Mouse (Mus musculus) cerebellum, adult 2 months (tissue): ENCODE results near the gene Tnks2. TPM values are rescaled to one million over a fixed set of nuclear protein-coding genes. Genes with fewer than 3 reads are reported as not detected.
A peak's percentile ranks its signal among the peaks of the same experiment; 100 is the strongest.

Experiments
- DNase-seq, 2 experiments: peaks; one replicate each; pipeline ENCODE4 v3.0.0; 2021
- H3K27ac ChIP-seq: fragments of 200-500 bp; 2 replicates; pipeline ENCODE4 v1.5.1; 2012; ENCODE audit warnings: low read length, control low read depth, inconsistent platforms; ENCODE audit not compliant: insufficient read depth
- H3K27me3 ChIP-seq: fragments of 200-500 bp; 2 replicates; pipeline ENCODE4 v1.6.1; 2012; ENCODE audit warnings: inconsistent platforms, mild to moderate bottlenecking, low read length, moderate library complexity; ENCODE audit not compliant: control insufficient read depth, insufficient read depth
- H3K4me1 ChIP-seq: fragments of 200-500 bp; 2 replicates; pipeline ENCODE4 v1.6.1; 2011; ENCODE audit warnings: low read length; ENCODE audit not compliant: control insufficient read depth, insufficient read depth
- H3K4me3 ChIP-seq: fragments of 200-500 bp; replicated peaks from 2 replicates; pipeline ENCODE3; 2011; ENCODE audit warnings: mild to moderate bottlenecking, low read depth, low read length, control low read depth; ENCODE audit not compliant: insufficient read depth
- CTCF ChIP-seq: fragments of 200-500 bp; IDR thresholded peaks from 2 replicates; pipeline ENCODE4 v1.5.1; 2011; ENCODE audit warnings: low read depth, mild to moderate bottlenecking, control low read depth, low read length, moderate library complexity, borderline replicate concordance; ENCODE audit not compliant: insufficient read depth
- POLR2A ChIP-seq: fragments of 200-500 bp; IDR thresholded peaks from 2 replicates; pipeline ENCODE4 v1.6.1; 2011; ENCODE audit warnings: low read length, control low read depth, borderline replicate concordance; ENCODE audit not compliant: insufficient read depth
- WGBS: fragments of 180-500 bp; shearing (Covaris S2); methylation state at CpG from one replicate; pipeline ENCODE4 v1.1.7; 2018; 5-methylcytosine and 5-hydroxymethylcytosine counted together
- polyA plus RNA-seq: library from polyadenylated mRNA; depleted of rRNA; stranded (reverse); fragments of >200 nt; gene quantifications from 2 replicates; pipeline ENCODE4 v1.2.3, GENCODE M21; 2012

The Tnks2 gene
- polyA plus RNA-seq, 1 experiment: 52.8 TPM

DNA sequence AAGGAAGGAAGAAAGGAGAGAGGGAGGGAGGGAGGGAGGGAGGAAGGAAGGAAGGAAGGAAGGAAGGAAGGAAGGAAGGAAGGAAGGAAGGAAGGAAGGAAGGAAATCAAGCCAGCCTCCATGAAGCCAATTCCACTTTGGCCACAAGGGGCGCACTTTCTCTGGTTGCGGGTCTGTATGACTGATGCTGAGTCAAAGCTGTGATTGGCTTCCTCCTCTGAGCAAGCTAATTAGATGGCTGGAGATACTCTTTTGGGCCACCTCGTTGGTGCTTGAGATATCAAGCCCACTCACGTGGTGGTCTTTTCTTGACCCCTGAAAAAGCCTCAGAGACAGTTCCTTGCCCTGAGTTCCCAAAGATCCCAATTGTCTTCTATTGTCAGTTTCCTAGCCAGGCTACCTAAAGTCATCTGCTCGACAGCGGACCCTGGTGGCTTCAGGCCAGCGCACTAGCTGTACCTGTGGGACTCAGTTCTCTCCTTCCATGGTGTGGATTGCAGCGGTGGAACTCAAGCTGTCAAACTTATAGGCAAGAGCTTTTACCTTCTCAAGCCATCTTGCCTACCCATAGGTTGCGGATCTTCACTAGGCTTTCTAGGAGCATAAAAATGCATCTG is 75.8 kb downstream of the Tnks2 start:
- Histone ChIP-seq H3K4me1 (no peaks in the 10 kb centered on the region), H3K4me3 (no peak overlapping the region), H3K27me3 (no peaks in the 10 kb centered on the region; the same call in 1 of the 2 replicates), H3K27ac (no peak overlapping the region)
- peak; percentile 62 to 72 for DNase-seq
- TF ChIP-seq CTCF (peak; percentile 69), POLR2A (no peak)
- WGBS: 19% methylated on average over 9 of the region's 9 CpGs

DNA sequence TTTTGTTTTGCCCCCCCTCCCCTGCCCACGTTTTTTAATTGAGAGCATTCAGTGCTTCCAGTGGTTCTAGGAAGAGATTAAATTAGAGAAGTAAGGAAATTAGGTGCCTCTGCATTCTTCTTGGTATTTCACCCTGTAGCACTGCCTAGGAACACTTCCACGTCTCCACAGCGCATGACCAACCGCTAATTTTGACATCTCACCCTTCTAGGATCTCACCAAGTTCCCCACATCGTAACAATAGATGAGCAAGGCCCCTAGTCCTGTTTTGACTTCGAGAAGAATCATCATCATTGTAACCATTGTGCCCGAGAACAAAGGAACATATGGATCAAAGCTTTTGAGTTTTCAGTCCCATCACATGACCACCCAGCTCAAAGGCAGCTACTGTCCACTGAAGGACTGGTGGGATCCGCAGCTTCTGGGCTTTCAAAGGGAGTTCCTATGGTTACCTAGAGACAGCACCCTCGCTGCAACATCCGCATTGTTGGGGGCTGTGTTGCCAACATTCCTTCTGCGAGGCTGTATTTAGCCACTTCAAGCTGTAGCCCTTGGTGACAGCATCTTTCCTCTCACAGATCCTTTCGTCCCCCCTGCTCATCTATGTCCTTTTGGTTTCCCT is 76.5 kb downstream of the Tnks2 start:
- no peak overlapping the region for H3K27ac ChIP-seq

DNA sequence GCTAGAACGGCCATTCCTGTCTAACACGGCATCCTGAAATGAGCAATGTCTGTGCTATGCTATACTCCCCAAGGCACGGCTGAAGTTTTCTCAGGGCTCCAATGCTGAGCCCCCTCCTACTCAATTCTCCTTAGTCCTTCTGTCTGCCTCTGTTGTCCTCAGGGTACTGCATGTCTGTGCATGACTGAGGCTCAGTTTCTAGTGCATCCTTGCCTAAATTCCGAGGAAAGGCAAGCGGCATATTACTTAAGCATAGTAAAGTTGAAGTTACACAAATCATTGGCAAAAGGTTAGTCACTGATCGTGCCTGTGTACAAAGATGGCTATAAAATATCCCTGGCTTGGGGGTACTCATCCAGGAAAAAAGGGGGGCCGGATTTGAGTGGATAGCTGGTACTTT is 79.0 kb downstream of the Tnks2 start:
- Histone ChIP-seq H3K4me1 (peaks cover 3% of the 10 kb centered on the region; the same call in 1 of the 2 replicates), H3K27me3 (no peaks in the 10 kb centered on the region; the same call in 1 of the 2 replicates), H3K27ac (no peak overlapping the region), H3K4me3 (no peak overlapping the region)
- 86% methylated on average over 7 of the region's 7 CpGs for WGBS
- TF ChIP-seq CTCF (no peak), POLR2A (no peak)
- DNase-seq: no peak

More for the DNA sequence above, 76.5 kb downstream of the Tnks2 start:
- TF ChIP-seq POLR2A (no peak), CTCF (no peak)
- Histone ChIP-seq H3K27me3 (no peaks in the 10 kb centered on the region; the same call in 1 of the 2 replicates), H3K4me3 (no peak overlapping the region), H3K4me1 (no peaks in the 10 kb centered on the region)
- 23% methylated on average over 12 of the region's 12 CpGs for WGBS
- no peak for DNase-seq

DNA sequence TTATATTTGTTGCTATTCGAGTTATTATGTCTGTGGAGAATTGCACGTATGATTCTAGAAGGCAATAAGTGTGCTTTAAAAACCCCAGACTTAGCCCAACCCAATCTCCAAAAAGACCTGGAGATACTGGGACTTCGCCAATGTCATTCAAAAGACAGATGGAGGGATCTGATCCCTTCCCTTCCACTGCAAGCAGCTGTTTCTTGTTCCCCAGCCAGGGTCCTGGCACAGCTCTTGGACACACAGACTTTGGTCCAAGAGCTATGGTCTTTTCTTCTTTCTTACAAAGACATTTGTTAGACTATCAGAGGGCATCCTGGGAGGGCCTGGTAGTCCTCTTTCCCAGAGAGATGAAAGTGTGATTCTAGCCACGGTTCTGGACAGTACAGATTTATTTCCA is 82.2 kb downstream of the Tnks2 start:
- no peaks in the 10 kb centered on the region for H3K27me3 ChIP-seq
- WGBS: 30% methylated on average over 4 of the region's 4 CpGs
- no peak for TF ChIP-seq POLR2A
- no peak for TF ChIP-seq CTCF
- no peak overlapping the region for H3K27ac ChIP-seq
- no peak overlapping the region for H3K4me3 ChIP-seq
- H3K4me1 ChIP-seq: peaks cover 3% of the 10 kb centered on the region; the same call in 1 of the 2 replicates
- DNase-seq: no peak

DNA sequence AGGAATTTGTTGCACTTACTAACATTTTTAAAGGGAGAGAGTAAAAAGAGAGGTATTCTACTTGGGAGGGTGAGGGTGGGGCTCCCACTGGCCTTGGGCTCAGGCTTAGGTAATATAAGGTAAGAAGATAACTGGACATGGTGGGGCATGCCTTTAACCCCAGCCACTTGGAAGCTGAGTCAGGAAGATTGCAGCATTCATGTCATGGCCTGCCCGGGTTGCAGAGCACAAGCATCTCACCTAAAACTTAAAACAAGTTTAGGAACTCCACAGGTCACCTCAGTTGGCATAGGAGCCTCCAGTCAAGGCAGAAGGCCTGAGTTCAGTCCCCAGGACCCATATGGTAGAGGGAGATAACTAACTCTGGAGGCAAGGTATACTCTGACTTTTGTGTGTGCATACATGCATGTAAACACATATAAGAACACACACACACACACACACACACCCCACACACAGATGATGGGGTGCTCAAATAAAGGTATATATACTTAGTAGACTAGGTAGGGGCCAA is 82.9 kb downstream of the Tnks2 start:
- Histone ChIP-seq H3K4me1 (peaks cover 3% of the 10 kb centered on the region; the same call in 1 of the 2 replicates), H3K27me3 (no peaks in the 10 kb centered on the region), H3K4me3 (no peak overlapping the region), H3K27ac (no peak overlapping the region)
- WGBS: 86% methylated on average over 1 of the region's 1 CpGs
- no peak for DNase-seq
- TF ChIP-seq POLR2A (no peak), CTCF (no peak)

- peaks cover 3% of the 10 kb centered on the region; the same call in 1 of the 2 replicates for H3K4me1 ChIP-seq
- no peaks in the 10 kb centered on the region for H3K27me3 ChIP-seq
- under 1% methylated on average over 83 of the region's 85 CpGs for WGBS
- H3K4me3 ChIP-seq: peak overlapping the region; percentile 75
- peak; percentile 32; the same call in 1 of the 2 replicates for TF ChIP-seq CTCF
- TF ChIP-seq POLR2A: peak; percentile 64; the same call in 1 of the 2 replicates
- DNase-seq: peak; percentile 88 to 89
- peak overlapping the region; percentile 71 for H3K27ac ChIP-seq
These were observed 84.6 kb downstream of the Tnks2 start for GRCm38 (mm10) chr19:36918441-36919301.

GRCm38 (mm10) chr19:36919466-36919865 is 85.4 kb downstream of the Tnks2 start, which contains the start of gene Fgfbp3:
Gene Fgfbp3 (minus strand): TSS chr19:36919615.
- TF ChIP-seq POLR2A (no peak), CTCF (no peak)
- Histone ChIP-seq H3K27ac (peak within 1 kb of the TSS; percentile 71), H3K4me1 (peaks cover 3% of the 10 kb centered on the region; the same call in 1 of the 2 replicates), H3K4me3 (peak within 1 kb of the TSS; percentile 75), H3K27me3 (no peaks in the 10 kb centered on the region)
- 4% methylated on average over 12 of the region's 12 CpGs for WGBS
- no peak for DNase-seq

- 11% methylated on average over 2 of the region's 2 CpGs for WGBS
These were observed 88.0 kb downstream of the Tnks2 start for GRCm38 (mm10) chr19:36922015-36922414.

More at GRCm38 (mm10) chr19:36922015-36922414, 88.0 kb downstream of the Tnks2 start:
- no peak for TF ChIP-seq POLR2A
- peak; percentile 36; the same call in 1 of the 2 replicates for TF ChIP-seq CTCF
- Histone ChIP-seq H3K4me1 (peaks cover under 1% of the 10 kb centered on the region; the same call in 1 of the 2 replicates), H3K27ac (no peak overlapping the region), H3K27me3 (no peaks in the 10 kb centered on the region), H3K4me3 (no peak overlapping the region)
- DNase-seq: peak in 1 of 2 experiments; percentile 43
